Mouse (Mus musculus) layer of hippocampus, adult 9-11 months (tissue): ENCODE results near the gene Aga.
"Not testable (repeated sequence)": the region's sequence is repeated elsewhere in the genome, so short reads cannot be mapped to it uniquely, and the experiment has no call there.

Experiments
- DNase-seq: peaks from one replicate; pipeline ENCODE4 v3.0.0; 2022

The Aga gene

GRCm38 (mm10) chr8:53511551-53512127, at the start of gene Aga:
Gene Aga (plus strand): TSS chr8:53511727.
- peak; percentile 93 for DNase-seq

- DNase-seq = no peak
Measured at GRCm38 (mm10) chr8:53489063-53489462, 22.5 kb upstream of the Aga start.

- no peak for DNase-seq
Measured at GRCm38 (mm10) chr8:53496216-53496615, 15.3 kb upstream of the Aga start.

GRCm38 (mm10) chr8:53496885-53497326, 14.6 kb upstream of the Aga start:
- no peak for DNase-seq

- DNase-seq = not testable (repeated sequence)
Measured at GRCm38 (mm10) chr8:53538049-53538448, 26.5 kb downstream of the Aga start.

GRCm38 (mm10) chr8:53539585-53539984, 28.1 kb downstream of the Aga start:
- no peak for DNase-seq

- DNase-seq = no peak
Measured at GRCm38 (mm10) chr8:53562441-53563040, 51.0 kb downstream of the Aga start.

GRCm38 (mm10) chr8:53566223-53566622, 54.7 kb downstream of the Aga start:
- DNase-seq = no peak
